Mouse (Mus musculus) frontal cortex, postnatal 36 days (tissue): Measurements from ENCODE around the gene Map4k5.
A peak's percentile ranks its signal among the peaks of the same experiment; 100 is the strongest.

Source experiments
- DNase-seq, 2 experiments: peaks; one replicate each; pipeline ENCODE4 v3.0.0; 2022; ENCODE audit warnings: low spot score in 2 of 2

The Map4k5 gene

DNA sequence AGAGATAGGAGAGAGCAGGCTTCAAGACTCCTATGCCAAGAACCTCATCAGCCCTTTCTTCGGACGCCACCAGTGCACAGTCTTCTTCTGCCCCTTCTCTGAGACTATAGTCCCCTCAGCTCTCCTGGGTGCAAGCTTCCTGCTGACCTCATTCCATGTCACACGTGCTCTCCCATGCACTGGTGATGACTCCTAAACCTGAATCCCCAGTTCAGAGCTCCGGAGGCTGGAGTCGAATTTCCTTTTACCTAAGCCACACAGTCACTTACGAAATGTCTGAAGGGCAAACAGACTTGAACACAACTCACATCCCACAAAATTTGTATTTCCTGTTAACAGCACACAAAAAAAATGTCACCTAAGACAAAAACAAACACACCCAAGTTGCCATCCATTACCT is 5.2 kb downstream of the Map4k5 start:
- no peak for DNase-seq

- DNase-seq, result no peak
Measured at GRCm38 (mm10) chr12:69885170-69885923, 7.7 kb downstream of the Map4k5 start.

DNA sequence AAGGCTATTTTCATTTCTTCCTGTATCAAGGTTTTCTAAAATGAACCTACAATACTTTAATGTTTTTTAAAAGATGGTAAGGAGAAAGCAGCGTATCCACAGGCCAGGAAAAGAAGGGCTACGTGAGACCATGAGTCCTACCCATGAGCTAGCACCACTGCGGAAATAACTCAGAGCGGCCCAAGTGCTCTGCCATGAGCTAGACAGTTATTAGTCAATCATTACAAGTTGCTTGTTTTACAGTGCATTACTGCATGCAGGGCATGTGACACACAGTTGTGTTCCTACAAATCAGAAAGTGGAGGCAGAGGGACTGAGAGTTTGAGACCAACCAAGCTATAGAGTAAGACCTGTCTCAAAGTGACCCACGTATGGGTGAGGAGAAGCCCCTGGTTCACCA is 8.9 kb downstream of the Map4k5 start:
- DNase-seq, result no peak

DNA sequence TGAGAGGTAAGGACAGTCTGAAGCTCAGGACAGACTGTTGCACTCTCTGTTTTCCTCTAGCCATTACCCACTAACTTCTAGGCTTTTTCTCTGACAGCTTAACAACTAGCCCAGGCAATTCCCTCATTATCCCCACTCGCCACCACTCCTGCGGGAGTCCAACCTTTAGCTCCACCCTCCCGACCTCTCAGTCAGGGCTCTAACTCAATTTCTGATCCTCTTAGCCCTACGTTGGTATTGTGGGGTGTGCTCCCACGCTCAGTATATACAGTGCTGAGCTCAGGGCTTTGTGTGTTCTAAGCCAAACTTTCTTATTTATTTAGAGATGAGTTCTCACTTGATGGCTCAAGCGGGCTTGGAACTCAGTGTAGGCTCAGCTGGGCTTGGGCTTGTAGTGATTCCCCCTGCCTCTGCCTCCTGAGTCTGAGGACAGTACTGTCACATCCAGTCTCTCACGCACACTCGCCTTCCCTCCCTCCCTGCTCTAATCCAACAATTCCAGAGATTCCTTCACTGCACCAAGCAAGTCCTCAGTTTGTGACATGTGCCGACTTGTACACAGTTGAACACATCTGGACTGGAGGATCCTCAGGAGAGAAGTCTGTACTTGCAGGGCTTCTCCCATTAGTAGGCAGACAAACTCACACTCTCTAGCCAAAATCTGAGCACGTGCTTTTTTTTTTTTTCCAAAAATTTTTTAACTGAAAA is 11.6 kb downstream of the Map4k5 start:
- DNase-seq, result no peak

DNA sequence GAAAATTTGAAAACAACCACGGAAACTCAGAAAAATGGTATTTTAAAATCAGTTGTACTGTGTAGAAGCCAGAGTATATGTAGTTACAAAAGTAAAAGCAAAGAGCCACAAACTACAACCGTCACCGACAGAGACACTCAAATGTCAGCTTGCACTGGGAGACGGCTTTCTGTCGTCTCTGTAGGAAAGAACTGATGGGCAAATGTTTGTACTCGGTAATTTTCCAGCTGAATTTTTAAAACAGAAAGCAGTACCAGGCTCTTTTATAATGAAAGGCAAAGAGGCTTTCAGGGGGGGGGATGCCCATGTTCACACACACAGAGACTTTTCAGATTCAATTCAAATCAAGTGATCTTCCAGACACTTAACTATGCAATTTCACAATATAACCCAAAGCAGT is 13.3 kb downstream of the Map4k5 start:
- no peak for DNase-seq

- DNase-seq, result no peak
Measured at GRCm38 (mm10) chr12:69879172-69879665, 13.8 kb downstream of the Map4k5 start.

GRCm38 (mm10) chr12:69877842-69878363 is 15.1 kb downstream of the Map4k5 start:
- peak in 1 of 2 experiments; percentile 42 for DNase-seq

DNA sequence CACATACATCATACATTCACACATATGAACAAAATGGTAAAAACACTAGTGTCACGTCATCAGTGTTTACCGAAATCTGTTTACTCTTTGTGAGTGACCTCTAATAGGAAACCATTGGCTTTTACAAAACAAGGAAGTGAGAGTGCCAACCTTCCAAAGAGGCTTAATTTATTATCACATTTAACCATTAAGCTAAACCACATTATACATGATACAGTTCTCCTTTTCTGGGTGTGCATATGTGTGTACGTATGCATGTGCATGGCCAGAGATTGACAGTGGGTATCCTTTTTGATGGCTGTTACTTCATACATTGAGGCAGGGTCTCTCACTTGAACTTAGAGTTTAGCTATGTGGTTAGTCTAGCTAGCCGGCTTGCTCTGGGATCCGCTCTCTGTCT is 21.4 kb downstream of the Map4k5 start:
- DNase-seq, result no peak

GRCm38 (mm10) chr12:69867338-69867737 is 25.7 kb downstream of the Map4k5 start:
- DNase-seq, result no peak

DNA sequence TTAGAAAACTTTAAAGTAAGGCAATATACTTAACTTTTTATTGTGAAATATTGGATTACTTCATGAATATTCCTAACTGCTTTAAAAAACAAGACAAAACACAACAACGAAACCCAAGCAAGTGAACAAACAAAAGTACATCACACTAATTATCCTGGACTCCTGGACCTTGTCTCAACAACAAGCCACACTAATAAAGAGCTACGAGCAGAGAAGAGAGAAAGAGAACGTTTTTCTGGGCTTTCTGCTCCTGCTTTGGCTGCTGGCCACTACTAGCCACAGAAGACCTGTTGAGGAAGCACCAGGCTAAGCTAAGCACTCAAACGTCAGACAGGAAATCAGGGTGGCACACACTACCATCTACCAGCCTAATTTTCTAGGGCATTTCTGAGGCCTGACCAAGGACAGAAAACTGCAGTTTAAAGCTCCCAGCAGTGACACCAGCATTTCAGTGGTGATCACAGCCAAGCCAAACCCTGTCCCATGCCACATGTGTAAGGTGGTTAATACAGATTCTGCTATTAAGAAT is 28.8 kb downstream of the Map4k5 start:
- DNase-seq, result no peak

GRCm38 (mm10) chr12:69863505-69863904 is 29.5 kb downstream of the Map4k5 start:
- no peak for DNase-seq

GRCm38 (mm10) chr12:69858847-69859246 is 34.2 kb downstream of the Map4k5 start:
- no peak for DNase-seq

DNA sequence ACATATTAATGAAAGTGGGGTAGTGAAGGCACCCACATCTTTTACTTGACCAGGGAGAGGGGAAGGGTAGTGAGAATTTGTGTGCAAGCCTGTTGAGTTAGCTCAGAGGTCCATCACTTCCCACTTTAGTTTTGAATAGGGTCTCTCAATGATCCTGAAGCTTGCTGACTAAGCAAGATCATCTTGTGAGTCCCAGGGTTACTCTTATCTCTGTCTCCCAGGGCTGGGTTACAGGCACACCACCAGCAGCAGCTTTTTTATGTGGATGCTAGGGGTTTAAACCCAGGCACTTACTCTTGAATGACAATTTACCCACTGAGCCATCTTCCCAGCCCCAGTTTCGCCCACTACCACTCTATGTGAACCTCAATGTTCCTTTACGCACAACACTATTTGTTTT is 35.4 kb downstream of the Map4k5 start:
- no peak for DNase-seq

DNA sequence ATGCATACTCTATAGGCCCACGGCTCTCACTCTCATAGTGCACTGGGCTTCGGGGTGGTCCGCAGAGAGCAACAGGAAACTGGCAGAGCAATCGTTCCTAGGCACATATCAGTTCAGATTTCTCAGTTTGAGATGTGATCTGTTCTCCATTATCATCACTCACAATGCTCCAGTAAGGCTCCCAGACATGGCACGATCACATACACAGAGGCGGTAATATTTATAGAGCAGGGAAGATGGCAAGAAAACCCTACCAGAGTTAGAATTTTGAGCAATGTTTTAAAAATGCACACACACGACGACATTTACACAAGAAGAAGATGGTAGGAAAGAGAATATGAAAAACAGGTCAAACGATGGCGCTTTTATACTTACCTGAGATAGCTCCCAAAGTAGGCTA is 36.6 kb downstream of the Map4k5 start:
- DNase-seq, result peak; percentile 33 to 59

DNA sequence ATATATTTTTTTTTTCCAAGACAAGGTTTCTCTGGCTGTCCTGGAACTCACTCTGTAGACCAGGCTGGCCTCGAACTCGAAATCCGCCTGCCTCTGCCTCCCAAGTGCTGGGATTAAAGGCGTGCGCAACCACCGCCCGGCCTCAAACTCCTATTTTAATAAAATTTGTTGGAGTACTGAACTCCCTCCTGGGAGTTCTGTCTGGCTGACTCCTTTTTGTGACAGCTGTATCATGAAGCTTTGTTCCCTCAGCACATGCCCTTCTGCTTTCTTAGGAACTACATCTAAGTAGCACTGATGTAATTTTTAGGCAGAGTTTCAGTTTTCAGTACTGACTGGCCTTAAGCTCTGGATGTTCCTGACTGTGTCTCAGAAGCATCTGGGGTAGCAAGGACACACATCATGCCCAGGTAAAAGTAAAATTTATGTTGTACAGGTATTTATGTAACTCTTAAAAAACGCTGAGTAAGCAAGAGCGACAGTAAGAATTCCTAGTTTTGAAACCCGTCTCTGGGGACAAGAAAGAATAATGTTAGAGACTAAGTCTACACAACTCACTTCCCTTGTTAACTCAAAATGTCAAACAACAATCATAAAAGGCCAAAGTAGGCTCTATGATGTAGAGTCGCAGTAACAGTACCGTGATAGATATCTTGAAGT is 37.2 kb downstream of the Map4k5 start:
- DNase-seq, result no peak

DNA sequence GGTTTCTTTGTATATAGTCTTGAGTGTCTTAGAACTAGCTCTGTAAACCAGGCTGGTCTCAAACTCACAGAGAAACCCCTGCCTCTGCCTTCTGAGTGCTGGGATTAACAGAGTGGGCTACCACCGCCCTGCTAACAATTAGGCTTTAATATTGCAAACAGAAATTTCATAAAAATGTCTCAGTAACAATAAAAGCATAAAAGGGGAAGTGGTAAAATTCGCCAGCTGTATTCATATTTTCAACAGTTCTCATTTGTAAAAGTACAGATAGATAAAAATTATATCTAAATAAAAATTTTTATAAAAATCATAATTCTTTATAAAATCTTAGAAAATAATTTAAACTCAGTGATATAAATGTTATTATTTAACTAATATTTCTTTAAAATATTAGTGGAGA is 39.1 kb downstream of the Map4k5 start:
- no peak for DNase-seq

DNA sequence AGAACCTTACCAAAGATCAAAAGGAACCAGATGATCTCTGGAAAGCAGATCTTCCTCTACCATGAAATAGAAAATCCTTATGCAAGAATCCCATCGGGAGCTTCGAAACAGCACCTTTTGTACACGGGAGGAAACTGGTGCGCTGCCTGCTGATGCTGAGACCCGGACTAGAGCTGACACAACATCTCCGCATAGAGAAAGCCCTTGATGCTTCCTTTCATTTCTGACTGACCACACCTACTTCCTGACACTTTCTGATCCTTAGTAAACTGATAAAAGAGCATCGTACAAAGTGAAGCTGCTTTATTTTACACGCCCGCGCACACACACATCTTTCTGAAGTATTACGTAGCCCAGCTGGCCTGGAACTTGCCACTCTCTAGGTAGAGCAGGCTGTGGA is 39.6 kb downstream of the Map4k5 start:
- no peak for DNase-seq

- DNase-seq, result no peak
Measured at GRCm38 (mm10) chr12:69852288-69852687, 40.7 kb downstream of the Map4k5 start.

GRCm38 (mm10) chr12:69848083-69848878 is 44.7 kb downstream of the Map4k5 start:
- no peak for DNase-seq

GRCm38 (mm10) chr12:69846499-69846898 is 46.5 kb downstream of the Map4k5 start:
- DNase-seq, result no peak

- no peak for DNase-seq
Measured at GRCm38 (mm10) chr12:69845722-69846121, 47.3 kb downstream of the Map4k5 start.
